Mouse (Mus musculus) left cerebral cortex, adult 2 months (tissue): Measurements from ENCODE around the gene Nmt2. TPM values are rescaled to one million over a fixed set of nuclear protein-coding genes. Genes with fewer than 3 reads are reported as not detected.

Experiments
- DNase-seq, 2 experiments: peaks; one replicate each; pipeline ENCODE4 v3.0.0; 2021 to 2022; ENCODE audit warnings: low spot score in 2 of 2, mixed read lengths in 1 of 2; ENCODE audit errors: extremely low spot score in 1 of 2
- H3K27ac ChIP-seq: fragments of 200-600 bp; 2 replicates; pipeline ENCODE4 v1.8.1; 2022
- H3K4me3 ChIP-seq: fragments of 200-600 bp; 2 replicates; pipeline ENCODE4 v1.8.1; 2022
- CTCF ChIP-seq: fragments of 200-600 bp; IDR thresholded peaks from 2 replicates; pipeline ENCODE4 v1.8.1; 2022; ENCODE audit warnings: antibody characterized with exemption, mild to moderate bottlenecking, moderate library complexity
- intact Hi-C: fragments of 180-260 bp; cut with DNase I; formaldehyde crosslinking; loops from one replicate; pipeline ENCODE4 v1.15.1; 2025
- total RNA-seq, 2 experiments: library from RNA; stranded (reverse); gene quantifications; 2 replicates each; pipeline ENCODE4 v1.2.3; 2021

Gene Nmt2
- total RNA-seq, 2 experiments from 2014 or later = 94.3 to 99.9 TPM

GRCm38 (mm10) chr2:3331071-3331703 is 47.2 kb downstream of the Nmt2 start:
- no peak for TF ChIP-seq CTCF
- intact Hi-C loops = no loop called here
- H3K4me3 ChIP-seq = peak overlapping the region; percentile 94
- H3K27ac ChIP-seq = no peak overlapping the region
- DNase-seq = no peak

GRCm38 (mm10) chr2:3332056-3332455 is 48.0 kb downstream of the Nmt2 start:
- no peak for DNase-seq
- peak overlapping the region; percentile 94 for H3K4me3 ChIP-seq
- peak overlapping the region; percentile 94 for H3K27ac ChIP-seq
- TF ChIP-seq CTCF = no peak
- intact Hi-C loops = loop anchor here (1.0 kb wide), 1 partner anchor 48 kb away; the partner anchor contains the start of gene Nmt2

- DNase-seq = peak; percentile 98 to 99
- TF ChIP-seq CTCF = no peak
- Histone ChIP-seq H3K27ac (peak within 1 kb of the TSS; percentile 94), H3K4me3 (peak within 1 kb of the TSS; percentile 94)
- intact Hi-C loops = loop anchor here (1.0 kb wide), 1 partner anchor 48 kb away; the partner anchor contains the start of gene Nmt2
These were observed 48.7 kb downstream of the Nmt2 start, which contains the start of gene Rpp38 for GRCm38 (mm10) chr2:3332484-3333242. Rpp38 (minus strand) TSS chr2:3332643.

GRCm38 (mm10) chr2:3333761-3334160 is 49.7 kb downstream of the Nmt2 start:
- no peak for TF ChIP-seq CTCF
- intact Hi-C loops = no loop called here
- H3K4me3 ChIP-seq = no peak overlapping the region
- no peak overlapping the region for H3K27ac ChIP-seq
- DNase-seq = no peak

- peak within 1 kb of the TSS; percentile 34 for H3K4me3 ChIP-seq
- DNase-seq = peak; percentile 57 to 72
- no peak within 1 kb of the TSS for H3K27ac ChIP-seq
- intact Hi-C loops = no loop called here
- no peak for TF ChIP-seq CTCF
These were observed 51.7 kb downstream of the Nmt2 start, which contains the start of gene Acbd7 for GRCm38 (mm10) chr2:3335611-3336301. Acbd7 (plus strand) TSS chr2:3336168.

GRCm38 (mm10) chr2:3348422-3348821 is 64.4 kb downstream of the Nmt2 start:
- no peak overlapping the region for H3K27ac ChIP-seq
- H3K4me3 ChIP-seq = no peak overlapping the region
- no peak for DNase-seq
- TF ChIP-seq CTCF = no peak
- intact Hi-C loops = loop anchor here (2.0 to 10.0 kb wide), 4 partner anchors 66 to 1516 kb away; no protein-coding TSS in a partner anchor

- peak; percentile 92 for TF ChIP-seq CTCF
- no peak for DNase-seq
- no peak overlapping the region for H3K4me3 ChIP-seq
- no peak overlapping the region for H3K27ac ChIP-seq
- intact Hi-C loops = loop anchor here (2.0 to 10.0 kb wide), 4 partner anchors 66 to 1516 kb away; no protein-coding TSS in a partner anchor
These were observed 64.9 kb downstream of the Nmt2 start for GRCm38 (mm10) chr2:3348919-3349318.

- Histone ChIP-seq H3K4me3 (no peak overlapping the region), H3K27ac (no peak overlapping the region)
- TF ChIP-seq CTCF = no peak
- no peak for DNase-seq
- intact Hi-C loops = loop anchor here (2.0 kb wide), 1 partner anchor 54 kb away; no protein-coding TSS in a partner anchor
These were observed 69.1 kb downstream of the Nmt2 start for GRCm38 (mm10) chr2:3353160-3353559.

- Histone ChIP-seq H3K4me3 (no peak overlapping the region), H3K27ac (no peak overlapping the region)
- no peak for TF ChIP-seq CTCF
- DNase-seq = no peak
- intact Hi-C loops = no loop called here
These were observed 71.8 kb downstream of the Nmt2 start for GRCm38 (mm10) chr2:3355793-3356192.

GRCm38 (mm10) chr2:3356311-3356710 is 72.3 kb downstream of the Nmt2 start:
- H3K4me3 ChIP-seq = no peak overlapping the region
- TF ChIP-seq CTCF = no peak
- DNase-seq = no peak
- no peak overlapping the region for H3K27ac ChIP-seq
- intact Hi-C loops = no loop called here

- Histone ChIP-seq H3K4me3 (no peak overlapping the region), H3K27ac (no peak overlapping the region)
- intact Hi-C loops = no loop called here
- TF ChIP-seq CTCF = no peak
- DNase-seq = no peak
These were observed 73.9 kb downstream of the Nmt2 start for GRCm38 (mm10) chr2:3357887-3358286.

GRCm38 (mm10) chr2:3361067-3361466 is 77.1 kb downstream of the Nmt2 start:
- TF ChIP-seq CTCF = no peak
- DNase-seq = no peak
- intact Hi-C loops = no loop called here
- no peak overlapping the region for H3K4me3 ChIP-seq
- H3K27ac ChIP-seq = no peak overlapping the region
